Mouse (Mus musculus): ENCODE data around the gene Dennd4a. TPM values are rescaled to one million over a fixed set of nuclear protein-coding genes. Genes with fewer than 3 reads are reported as not detected.

Gene Dennd4a
- polyA plus RNA-seq, 1 experiment from 2014 or later = 6.3 TPM

DNA sequence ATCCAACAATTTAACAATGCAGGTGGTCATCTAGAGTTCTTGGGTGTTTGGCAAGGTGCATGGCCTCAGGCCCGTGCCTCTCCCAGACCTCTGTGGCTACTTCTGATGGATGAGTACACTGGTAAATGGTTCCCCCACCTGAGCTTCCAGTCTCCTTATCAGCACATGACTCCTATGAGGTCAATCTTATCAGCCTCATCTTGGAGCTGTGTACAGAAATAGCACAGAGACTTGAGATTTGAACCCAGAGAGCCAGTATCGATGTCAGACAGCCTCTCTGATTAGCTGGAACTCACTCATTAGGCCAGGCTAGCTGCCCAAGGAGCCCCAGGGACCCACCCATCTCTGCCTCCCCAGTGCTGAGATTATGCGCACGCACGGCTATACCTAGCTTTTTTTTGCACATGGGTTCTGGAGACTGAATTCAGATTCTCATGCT lies 40.7 kb upstream of the Dennd4a start:
- Histone ChIP-seq H3K4me3 (ENCODE audit: low read depth, low read length) (no peak overlapping the region), H3K9ac (replicated peaks; ENCODE audit: low read depth) (no peak overlapping the region), H3K9me3 (ENCODE audit: low read length) (no peaks in the 10 kb centered on the region), H3K36me3 (ENCODE audit: insufficient read depth, low read length) (no peaks in the 10 kb centered on the region), H3K27me3 (replicated peaks; ENCODE audit: insufficient read depth, low read length) (no peaks in the 10 kb centered on the region), H3K27ac (ENCODE audit: low read length) (no peak overlapping the region), H3K4me2 (replicated peaks; ENCODE audit: low read depth, low read length) (no peak overlapping the region), H3K4me1 (ENCODE audit: insufficient read depth, low read depth, low read length) (peaks cover 3% of the 10 kb centered on the region; the same call in 1 of the 2 replicates)
- WGBS = 62% methylated on average over 5 of the region's 5 CpGs
- TF ChIP-seq CTCF (IDR thresholded peaks at IDR 0.05) (no peak), EP300 (IDR thresholded peaks at IDR 0.05) (no peak)
- DNase-seq (ENCODE audit: low spot score) (no peak), ATAC-seq (no peak)

DNA sequence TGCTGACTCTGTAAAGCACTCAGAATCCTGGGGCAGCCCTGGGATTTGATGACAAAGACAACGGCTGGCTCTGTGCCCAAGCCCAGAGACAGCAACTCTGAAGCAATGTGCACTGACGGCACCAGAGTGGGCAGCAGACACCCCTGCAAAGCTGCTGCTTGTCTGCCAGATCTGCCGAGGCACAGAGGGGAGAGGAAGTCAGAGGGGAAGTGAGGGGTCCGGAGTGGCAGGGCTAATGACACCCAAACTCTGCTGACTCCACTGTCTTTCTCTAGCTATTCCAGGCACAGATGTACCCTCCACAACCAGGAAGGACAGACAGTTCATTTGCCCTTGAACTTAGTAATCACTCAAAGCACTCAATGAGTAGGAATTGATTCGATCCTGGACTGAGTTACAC lies 39.9 kb upstream of the Dennd4a start:
- DNase-seq (ENCODE audit: low spot score) = peak; percentile 42
- no peaks in the 10 kb centered on the region for H3K36me3 ChIP-seq (ENCODE audit: insufficient read depth, low read length)
- H3K4me1 ChIP-seq (ENCODE audit: insufficient read depth, low read depth, low read length) = peaks cover 3% of the 10 kb centered on the region; the same call in 1 of the 2 replicates
- no peak overlapping the region for H3K27ac ChIP-seq (ENCODE audit: low read length)
- no peak overlapping the region for H3K4me3 ChIP-seq (ENCODE audit: low read depth, low read length)
- no peak overlapping the region for H3K4me2 ChIP-seq (replicated peaks; ENCODE audit: low read depth, low read length)
- peak; percentile 20; the same call in 1 of the 2 replicates for ATAC-seq
- no peaks in the 10 kb centered on the region for H3K27me3 ChIP-seq (replicated peaks; ENCODE audit: insufficient read depth, low read length)
- H3K9me3 ChIP-seq (ENCODE audit: low read length) = no peaks in the 10 kb centered on the region
- no peak overlapping the region for H3K9ac ChIP-seq (replicated peaks; ENCODE audit: low read depth)
- no peak for TF ChIP-seq CTCF (IDR thresholded peaks at IDR 0.05)
- TF ChIP-seq EP300 (IDR thresholded peaks at IDR 0.05) = no peak
- WGBS = 37% methylated on average over 5 of the region's 5 CpGs

DNA sequence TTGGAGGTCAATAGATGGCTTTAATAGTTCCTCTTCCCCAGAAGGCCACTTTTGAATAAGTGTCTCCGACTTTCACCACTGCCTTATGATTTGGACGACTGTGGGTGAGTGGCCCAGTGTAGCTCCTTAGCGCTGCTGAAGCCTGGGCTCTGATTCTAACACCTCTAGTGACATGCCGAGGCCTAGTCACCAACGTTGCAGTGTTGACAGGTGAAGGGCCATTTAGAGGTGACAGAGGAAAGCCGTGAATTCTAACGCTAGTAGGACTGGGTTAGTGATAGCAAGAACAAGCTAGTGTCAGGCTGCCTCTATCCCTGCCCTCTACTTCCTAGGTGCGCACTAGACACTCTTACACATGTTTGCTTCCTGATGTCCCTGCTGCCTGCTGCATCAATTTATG lies 37.9 kb upstream of the Dennd4a start:
- no peak overlapping the region for H3K4me3 ChIP-seq (ENCODE audit: low read depth, low read length)
- no peak overlapping the region for H3K4me2 ChIP-seq (replicated peaks; ENCODE audit: low read depth, low read length)
- no peaks in the 10 kb centered on the region for H3K27me3 ChIP-seq (replicated peaks; ENCODE audit: insufficient read depth, low read length)
- no peak overlapping the region for H3K9ac ChIP-seq (replicated peaks; ENCODE audit: low read depth)
- H3K36me3 ChIP-seq (ENCODE audit: insufficient read depth, low read length) = no peaks in the 10 kb centered on the region
- H3K4me1 ChIP-seq (ENCODE audit: insufficient read depth, low read depth, low read length) = peaks cover 3% of the 10 kb centered on the region; the same call in 1 of the 2 replicates
- no peaks in the 10 kb centered on the region for H3K9me3 ChIP-seq (ENCODE audit: low read length)
- H3K27ac ChIP-seq (ENCODE audit: low read length) = no peak overlapping the region
- no peak for TF ChIP-seq CTCF (IDR thresholded peaks at IDR 0.05)
- no peak for TF ChIP-seq EP300 (IDR thresholded peaks at IDR 0.05)
- no peak for DNase-seq (ENCODE audit: low spot score)
- ATAC-seq = no peak
- WGBS = 68% methylated on average over 8 of the region's 8 CpGs

DNA sequence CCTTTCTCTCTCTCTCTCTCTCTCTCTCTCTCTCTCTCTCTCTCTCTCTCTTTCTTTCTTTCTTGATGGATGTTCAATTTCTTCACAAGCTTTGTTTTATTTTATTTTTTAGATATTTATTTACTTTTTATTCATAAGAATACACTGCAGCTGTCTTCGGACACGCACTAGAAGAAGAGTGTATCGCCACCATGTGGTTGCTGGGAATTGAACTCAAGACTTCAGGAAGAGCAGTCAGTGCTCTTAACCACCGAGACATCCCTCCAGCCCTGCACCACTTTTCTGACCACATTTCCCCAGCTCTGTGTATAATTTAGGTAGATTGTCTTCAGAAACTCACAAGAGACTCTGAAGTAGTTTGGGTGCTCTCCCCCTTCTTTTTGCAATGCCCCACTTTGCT lies 37.2 kb upstream of the Dennd4a start:
- ATAC-seq (no peak), DNase-seq (ENCODE audit: low spot score) (no peak)
- no peaks in the 10 kb centered on the region for H3K36me3 ChIP-seq (ENCODE audit: insufficient read depth, low read length)
- H3K4me3 ChIP-seq (ENCODE audit: low read depth, low read length) = no peak overlapping the region
- no peak for TF ChIP-seq EP300 (IDR thresholded peaks at IDR 0.05)
- peak; percentile 34 for TF ChIP-seq CTCF (IDR thresholded peaks at IDR 0.05)
- no peaks in the 10 kb centered on the region for H3K9me3 ChIP-seq (ENCODE audit: low read length)
- H3K27ac ChIP-seq (ENCODE audit: low read length) = peak overlapping the region; percentile 54
- H3K27me3 ChIP-seq (replicated peaks; ENCODE audit: insufficient read depth, low read length) = no peaks in the 10 kb centered on the region
- WGBS = 48% methylated on average over 4 of the region's 4 CpGs
- no peak overlapping the region for H3K4me2 ChIP-seq (replicated peaks; ENCODE audit: low read depth, low read length)
- H3K4me1 ChIP-seq (ENCODE audit: insufficient read depth, low read depth, low read length) = peaks cover 3% of the 10 kb centered on the region; the same call in 1 of the 2 replicates
- H3K9ac ChIP-seq (replicated peaks; ENCODE audit: low read depth) = no peak overlapping the region

DNA sequence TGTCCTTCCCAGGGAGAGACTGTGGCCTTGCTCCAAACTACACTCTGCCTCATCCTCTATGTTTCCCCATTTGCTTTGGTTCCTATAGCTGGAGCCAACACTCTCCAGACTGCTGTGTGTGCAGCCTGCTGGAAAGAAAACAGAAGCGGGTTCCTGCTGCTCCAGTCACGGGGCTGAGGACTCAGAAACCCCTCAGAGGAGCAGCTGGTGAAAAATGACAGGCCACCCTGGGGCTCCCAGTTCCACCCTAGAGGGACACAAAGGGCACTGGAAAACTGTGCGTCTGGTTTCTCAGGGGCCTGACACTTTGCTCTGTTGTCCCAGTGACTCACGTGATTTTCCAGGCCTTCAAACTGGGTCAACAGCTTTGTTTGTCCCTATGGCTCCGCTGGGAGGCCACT lies 36.7 kb upstream of the Dennd4a start:
- H3K4me3 ChIP-seq (ENCODE audit: low read depth, low read length) = no peak overlapping the region
- no peak overlapping the region for H3K9ac ChIP-seq (replicated peaks; ENCODE audit: low read depth)
- H3K4me2 ChIP-seq (replicated peaks; ENCODE audit: low read depth, low read length) = no peak overlapping the region
- peak; percentile 85 for ATAC-seq
- no peaks in the 10 kb centered on the region for H3K9me3 ChIP-seq (ENCODE audit: low read length)
- no peaks in the 10 kb centered on the region for H3K36me3 ChIP-seq (ENCODE audit: insufficient read depth, low read length)
- no peaks in the 10 kb centered on the region for H3K27me3 ChIP-seq (replicated peaks; ENCODE audit: insufficient read depth, low read length)
- peaks cover 3% of the 10 kb centered on the region; the same call in 1 of the 2 replicates for H3K4me1 ChIP-seq (ENCODE audit: insufficient read depth, low read depth, low read length)
- no peak for TF ChIP-seq CTCF (IDR thresholded peaks at IDR 0.05)
- peak; percentile 30; the same call in 1 of the 2 replicates for TF ChIP-seq EP300 (IDR thresholded peaks at IDR 0.05)
- DNase-seq (ENCODE audit: low spot score) = peak; percentile 86
- peak overlapping the region; percentile 54 for H3K27ac ChIP-seq (ENCODE audit: low read length)
- WGBS = 36% methylated on average over 5 of the region's 5 CpGs

DNA sequence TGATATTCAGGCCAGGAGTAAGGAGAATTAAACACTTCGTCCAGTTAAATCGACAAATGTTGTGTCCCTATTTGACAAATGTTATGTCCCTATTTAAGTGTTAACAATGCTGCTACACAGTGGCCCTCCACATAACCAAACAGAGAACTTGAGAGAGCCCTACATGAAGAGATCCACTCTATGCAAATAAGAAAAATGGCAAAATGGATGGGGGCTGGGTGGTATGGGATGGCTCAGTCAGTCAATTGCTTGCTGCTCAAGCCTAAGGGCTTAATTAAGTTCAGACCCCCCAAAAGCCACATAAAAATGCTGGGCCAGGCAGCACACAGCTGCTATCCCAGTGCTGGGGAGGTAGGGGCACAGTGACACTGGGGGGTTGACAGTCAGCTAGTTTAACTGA lies 36.3 kb upstream of the Dennd4a start:
- Histone ChIP-seq H3K36me3 (ENCODE audit: insufficient read depth, low read length) (no peaks in the 10 kb centered on the region), H3K4me2 (replicated peaks; ENCODE audit: low read depth, low read length) (no peak overlapping the region), H3K27me3 (replicated peaks; ENCODE audit: insufficient read depth, low read length) (no peaks in the 10 kb centered on the region), H3K9me3 (ENCODE audit: low read length) (no peaks in the 10 kb centered on the region), H3K27ac (ENCODE audit: low read length) (peak overlapping the region; percentile 54), H3K4me1 (ENCODE audit: insufficient read depth, low read depth, low read length) (peaks cover 3% of the 10 kb centered on the region; the same call in 1 of the 2 replicates), H3K9ac (replicated peaks; ENCODE audit: low read depth) (no peak overlapping the region), H3K4me3 (ENCODE audit: low read depth, low read length) (no peak overlapping the region)
- TF ChIP-seq EP300 (IDR thresholded peaks at IDR 0.05) = no peak
- 69% methylated on average over 2 of the region's 2 CpGs for WGBS
- ATAC-seq (peak; percentile 29), DNase-seq (ENCODE audit: low spot score) (no peak)

DNA sequence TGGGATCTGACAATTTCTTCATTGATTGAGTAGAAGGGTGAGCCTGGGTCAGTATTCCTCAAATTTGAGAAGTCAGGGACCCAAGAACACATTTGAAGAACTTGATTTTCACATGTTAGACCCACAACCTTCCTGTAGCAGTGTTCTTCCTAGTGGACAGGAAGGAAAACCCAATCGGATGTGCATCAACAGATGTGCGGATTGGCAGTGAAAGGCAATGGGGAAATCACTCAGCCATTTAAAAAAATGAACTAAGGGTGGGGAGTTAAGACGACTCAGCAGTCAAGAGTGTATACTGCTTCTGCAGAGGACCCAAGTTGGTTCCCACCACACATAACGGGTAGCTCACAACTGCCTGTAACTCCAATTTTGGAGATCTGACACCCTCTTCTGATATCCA lies 35.6 kb upstream of the Dennd4a start:
- Histone ChIP-seq H3K36me3 (ENCODE audit: insufficient read depth, low read length) (no peaks in the 10 kb centered on the region), H3K4me3 (ENCODE audit: low read depth, low read length) (no peak overlapping the region), H3K27ac (ENCODE audit: low read length) (no peak overlapping the region), H3K27me3 (replicated peaks; ENCODE audit: insufficient read depth, low read length) (no peaks in the 10 kb centered on the region), H3K4me2 (replicated peaks; ENCODE audit: low read depth, low read length) (no peak overlapping the region), H3K9ac (replicated peaks; ENCODE audit: low read depth) (no peak overlapping the region), H3K4me1 (ENCODE audit: insufficient read depth, low read depth, low read length) (peaks cover 3% of the 10 kb centered on the region; the same call in 1 of the 2 replicates), H3K9me3 (ENCODE audit: low read length) (no peaks in the 10 kb centered on the region)
- ATAC-seq (no peak), DNase-seq (ENCODE audit: low spot score) (peak; percentile 14)
- no peak for TF ChIP-seq CTCF (IDR thresholded peaks at IDR 0.05)
- no peak for TF ChIP-seq EP300 (IDR thresholded peaks at IDR 0.05)
- 64% methylated on average over 4 of the region's 4 CpGs for WGBS
